12 mouse cellular contexts compared by ENCODE assay signal in the genomic region with DNA sequence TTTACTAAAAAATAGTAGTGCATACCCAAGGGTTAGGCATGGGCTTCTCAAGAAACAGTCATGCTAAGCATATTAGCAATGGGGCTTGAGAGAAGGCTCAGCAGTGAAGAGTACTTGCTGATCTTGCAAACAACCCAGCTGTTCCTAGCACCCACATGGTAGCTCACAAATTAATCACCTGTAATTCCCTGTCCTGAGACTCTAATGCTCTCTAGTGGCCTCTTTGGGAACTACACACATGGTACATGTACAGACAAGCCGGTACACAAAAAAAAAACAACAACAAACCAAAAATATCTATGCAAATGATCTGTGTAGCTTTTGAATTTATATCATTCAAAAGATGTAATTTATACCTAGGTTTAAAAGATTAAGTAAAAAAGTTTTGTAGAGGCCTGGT. TPM values are rescaled to one million over a fixed set of nuclear protein-coding genes. Genes with fewer than 3 reads are reported as not detected.
DNase-seq lines count a peak whose midpoint lies in the region; ATAC-seq and TF ChIP-seq lines count a peak whose summit lies in the region.
"Had no signal": no experiment of that assay in that cellular context is flagged by ENCODE, and none has a peak within 500 bp of the region (broad histone marks: within the 10 kb centered on the region; RNA-seq: fewer than 3 reads in every experiment).

No protein-coding gene starts in this region.

- intact Hi-C loops in gastrocnemius, adult 2 months (cut with DNase I), result no loop called here

- TF ChIP-seq POLR2A in lung, adult 2 months (IDR thresholded peaks at IDR 0.05; ENCODE audit: borderline replicate concordance, extremely low read depth, low read depth, low read length), result no peak
- no peak for TF ChIP-seq POLR2A in MEL (IDR thresholded peaks at IDR 0.05; ENCODE audit: control insufficient read depth in 1 of 2, insufficient read depth in 1 of 2, low read depth in 1 of 2, low read length in 2 of 2, poor library complexity in 1 of 2)

- H3K79me2 ChIP-seq in MEL (ENCODE audit: control insufficient read depth, insufficient read depth, low read length, poor library complexity), result no peaks in the 10 kb centered on the region

- H3K9me3 ChIP-seq in lung, embryonic 14.5 days (ENCODE audit: low read depth, low read length), result no peaks in the 10 kb centered on the region
- H3K9me3 ChIP-seq in MEL (replicated peaks; ENCODE audit: insufficient read depth, low read length), result no peaks in the 10 kb centered on the region
- no peaks in the 10 kb centered on the region for H3K9me3 ChIP-seq in forebrain, embryonic 12.5 days

- no peak for DNase-seq in gastrocnemius, adult 2 months
- DNase-seq in gastrocnemius, postnatal 25 days, result no peak
- peak; percentile 45 for DNase-seq in lung, embryonic 14.5 days
- no peak for DNase-seq in lung, adult 2 months
- peak; percentile 87 for DNase-seq in MEL (ENCODE audit: low read depth, low spot score)
- DNase-seq in cerebellum, adult 8-10 months, result no peak
- DNase-seq: kidney, adult 18-20 months had no signal

- no peaks in the 10 kb centered on the region for H3K36me3 ChIP-seq in lung, embryonic 14.5 days (ENCODE audit: insufficient read depth)
- H3K36me3 ChIP-seq in MEL (ENCODE audit: control insufficient read depth in 1 of 2, insufficient read depth in 2 of 2, low read length in 2 of 2), result peaks cover 0 to 28% of the 10 kb centered on the region in 2 experiments; a peak in 2 of 4 replicates
- no peaks in the 10 kb centered on the region for H3K36me3 ChIP-seq in forebrain, embryonic 12.5 days (replicated peaks)

- H3K27me3 ChIP-seq in lung, embryonic 14.5 days (ENCODE audit: insufficient read depth, low read length), result no peaks in the 10 kb centered on the region
- H3K27me3 ChIP-seq in MEL (ENCODE audit: control insufficient read depth in 1 of 2, insufficient read depth in 2 of 2, low read length in 2 of 2), result peaks cover 0 to 2% of the 10 kb centered on the region in 2 experiments; a peak in 2 of 4 replicates
- no peaks in the 10 kb centered on the region for H3K27me3 ChIP-seq in forebrain, embryonic 12.5 days

- no peak for ATAC-seq in lung, embryonic 14.5 days (ENCODE audit: insufficient read depth)
- peak; percentile 73; the same call in 1 of the 2 replicates for ATAC-seq in megakaryocyte progenitor cell, adult 5-6 weeks (replicated peaks; ENCODE audit: poor library complexity)
- no peak for ATAC-seq in forebrain, embryonic 12.5 days (ENCODE audit: low FRiP score)
- ATAC-seq: forebrain, embryonic 16.5 days had no signal

- no peak overlapping the region for H3K4me3 ChIP-seq in gastrocnemius, adult 2 months
- H3K4me3 ChIP-seq in lung, embryonic 14.5 days (ENCODE audit: low read depth, low read length), result no peak overlapping the region
- H3K4me3 ChIP-seq in lung, adult 2 months (replicated peaks; ENCODE audit: extremely low read depth, low read depth, low read length), result no peak overlapping the region
- H3K4me3 ChIP-seq in MEL (ENCODE audit: control insufficient read depth in 1 of 2, insufficient read depth in 1 of 2, low read depth in 2 of 2, low read length in 2 of 2), result no peak overlapping the region
- no peak overlapping the region for H3K4me3 ChIP-seq in forebrain, embryonic 12.5 days (replicated peaks)

- TF ChIP-seq RAD21 in MEL (IDR thresholded peaks at IDR 0.05; ENCODE audit: low read depth, low read length), result peak; percentile 99

- H3K4me1 ChIP-seq in lung, embryonic 14.5 days (ENCODE audit: insufficient read depth), result no peaks in the 10 kb centered on the region
- no peaks in the 10 kb centered on the region for H3K4me1 ChIP-seq in lung, adult 2 months (ENCODE audit: control insufficient read depth, insufficient read depth, low read length)
- H3K4me1 ChIP-seq in MEL (ENCODE audit: control insufficient read depth in 1 of 2, insufficient read depth in 2 of 2, low read length in 2 of 2), result peaks cover 14 to 30% of the 10 kb centered on the region in 2 experiments
- H3K4me1 ChIP-seq in forebrain, embryonic 12.5 days, result no peaks in the 10 kb centered on the region

- no peak overlapping the region for H3K4me2 ChIP-seq in lung, embryonic 14.5 days
- H3K4me2 ChIP-seq in forebrain, embryonic 12.5 days, result no peak overlapping the region

- 84% methylated on average over 1 of the region's 1 CpGs for WGBS in lung, embryonic 14.5 days
- WGBS in lung, adult 2 months, result 78% methylated on average over 1 of the region's 1 CpGs
- WGBS in forebrain, embryonic 12.5 days, result 82% methylated on average over 1 of the region's 1 CpGs

- no peak for TF ChIP-seq EP300 in MEL (IDR thresholded peaks at IDR 0.05; ENCODE audit: low read depth in 1 of 2, low read length in 2 of 2)

- H3K27ac ChIP-seq in gastrocnemius, adult 2 months, result no peak overlapping the region
- no peak overlapping the region for H3K27ac ChIP-seq in lung, embryonic 14.5 days (ENCODE audit: low read depth)
- no peak overlapping the region for H3K27ac ChIP-seq in MEL (ENCODE audit: control insufficient read depth, low read depth, low read length)
- H3K27ac ChIP-seq in forebrain, embryonic 12.5 days, result no peak overlapping the region

- peak; percentile 32 for TF ChIP-seq CTCF in gastrocnemius, adult 2 months (IDR thresholded peaks at IDR 0.05)
- TF ChIP-seq CTCF in lung, embryonic 14.5 days (IDR thresholded peaks at IDR 0.05; ENCODE audit: low read depth), result peak; percentile 60
- TF ChIP-seq CTCF in lung, adult 2 months (IDR thresholded peaks at IDR 0.05; ENCODE audit: insufficient read depth, low read length), result no peak
- peak; percentile 45 to 95 (median 89) for TF ChIP-seq CTCF in MEL (IDR thresholded peaks at IDR 0.05 in 2 of 3, conservative IDR thresholded peaks at IDR 0.05 in 1 of 3; ENCODE audit: control insufficient read depth in 1 of 3, insufficient read depth in 1 of 3, low read depth in 2 of 3, low read length in 3 of 3, poor library complexity in 1 of 3, severe bottlenecking in 1 of 3)

- H3K9ac ChIP-seq in lung, embryonic 14.5 days, result no peak overlapping the region
- no peak overlapping the region for H3K9ac ChIP-seq in MEL (ENCODE audit: control insufficient read depth, low read depth, low read length, poor library complexity, severe bottlenecking)
- no peak overlapping the region for H3K9ac ChIP-seq in forebrain, embryonic 12.5 days

TF ChIP-seq in MEL, 35 proteins besides CTCF, POLR2A, EP300 and RAD21 (continues in another document):
- TF ChIP-seq ELF1 (IDR thresholded peaks at IDR 0.05; ENCODE audit: low read depth, low read length) (no peak), ZKSCAN1 (IDR thresholded peaks at IDR 0.05; ENCODE audit: low read depth, low read length) (no peak), MXI1 (IDR thresholded peaks at IDR 0.05; ENCODE audit: low read depth, low read length) (peak; percentile 71), TBP (IDR thresholded peaks at IDR 0.05; ENCODE audit: low read depth, low read length) (0 out of 2 replicates have a peak, but pooled peaks have one; percentile 23), CHD1 (IDR thresholded peaks at IDR 0.05; ENCODE audit: low read depth, low read length) (no peak), ZC3H11A (IDR thresholded peaks at IDR 0.05; ENCODE audit: low read depth, low read length) (peak; percentile 87)

RNA-seq across cellular contexts. Expression of a gene that starts 7.9 kb away (rescaled TPM):
- total RNA-seq in gastrocnemius, adult 2 months (2021), result not detected
- not detected for total RNA-seq in gastrocnemius, postnatal 25 days (2021)
- not detected in 2 replicates for polyA plus RNA-seq in lung, embryonic 14.5 days (2014; fragmentation: Nextera tagmentation; extraction: Ambion mirVana)
- not detected in 2 replicates for polyA plus RNA-seq in lung, adult 2 months (2012; rRNA removed)
- total RNA-seq in MEL (2012; rRNA removed), result 44.7 and 45.7 TPM in 2 replicates
- 10 to 100 TPM in 1 of 2 experiments, not detected in 1; 34.5 TPM for polyA plus RNA-seq in MEL (2012; ENCODE audit: insufficient read depth in 1 of 2, insufficient read length in 2 of 2, low read depth in 1 of 2, low replicate concordance in 2 of 2, missing spikeins in 1 of 2)
- not detected in 2 replicates for total RNA-seq in megakaryocyte progenitor cell, adult 5-6 weeks (2015)
- total RNA-seq in megakaryocyte progenitor cell, adult 5-6 weeks (2017), result 0.71 TPM in 1 of 2 replicates, not detected in the other
- 0.09 TPM in 1 of 2 replicates, not detected in the other for polyA plus RNA-seq in forebrain, embryonic 12.5 days (2016; fragmentation: Nextera tagmentation; extraction: Ambion mirVana)
- polyA plus RNA-seq: forebrain, embryonic 16.5 days; heart, embryonic 14.5 days; lung, embryonic 16.5 days had no signal

RNA-seq across cellular contexts. Expression of a gene that starts 19.5 kb away (rescaled TPM):
- total RNA-seq in gastrocnemius, adult 2 months (2021), result not detected
- total RNA-seq in gastrocnemius, postnatal 25 days (2021), result not detected
- polyA plus RNA-seq in lung, embryonic 14.5 days (2014; fragmentation: Nextera tagmentation; extraction: Ambion mirVana), result 0.11 TPM in 1 of 2 replicates, not detected in the other
- not detected in 2 replicates for polyA plus RNA-seq in lung, adult 2 months (2012; rRNA removed)
- 0.19 and 0.62 TPM in 2 replicates for total RNA-seq in MEL (2012; rRNA removed)
- polyA plus RNA-seq in MEL (2012; ENCODE audit: insufficient read depth in 1 of 2, insufficient read length in 2 of 2, low read depth in 1 of 2, low replicate concordance in 2 of 2, missing spikeins in 1 of 2), result under 1 TPM in 1 of 2 experiments, not detected in 1; 0.10 TPM
- not detected in 2 replicates for total RNA-seq in megakaryocyte progenitor cell, adult 5-6 weeks (2015)
- not detected in 2 replicates for total RNA-seq in megakaryocyte progenitor cell, adult 5-6 weeks (2017)
- not detected in 2 replicates for polyA plus RNA-seq in forebrain, embryonic 12.5 days (2016; fragmentation: Nextera tagmentation; extraction: Ambion mirVana)
- polyA plus RNA-seq: forebrain, embryonic 16.5 days; heart, embryonic 14.5 days; lung, embryonic 16.5 days had no signal

RNA-seq across cellular contexts. Expression of a gene that starts 33.7 kb away (rescaled TPM):
- 1 to 10 TPM; 1.4 to 3.1 TPM for total RNA-seq in gastrocnemius, adult 2 months (2021)
- total RNA-seq in gastrocnemius, postnatal 25 days (2021), result 1 to 10 TPM in 1 of 2 experiments, under 1 TPM in 1; 0.35 to 1.1 TPM
- polyA plus RNA-seq in lung, embryonic 14.5 days (2014; fragmentation: Nextera tagmentation; extraction: Ambion mirVana), result not detected in 2 replicates
- polyA plus RNA-seq in lung, adult 2 months (2012; rRNA removed), result 0.13 TPM in 1 of 2 replicates, not detected in the other
- total RNA-seq in MEL (2012; rRNA removed), result not detected in 2 replicates
- not detected for polyA plus RNA-seq in MEL (2012; ENCODE audit: insufficient read depth in 1 of 2, insufficient read length in 2 of 2, low read depth in 1 of 2, low replicate concordance in 2 of 2, missing spikeins in 1 of 2)
- not detected in 2 replicates for total RNA-seq in megakaryocyte progenitor cell, adult 5-6 weeks (2015)
- not detected in 2 replicates for total RNA-seq in megakaryocyte progenitor cell, adult 5-6 weeks (2017)
- polyA plus RNA-seq in forebrain, embryonic 12.5 days (2016; fragmentation: Nextera tagmentation; extraction: Ambion mirVana), result not detected in 2 replicates
- polyA plus RNA-seq: lung, embryonic 16.5 days had no signal

RNA-seq across cellular contexts. Expression of a gene that starts 45.4 kb away (rescaled TPM):
- total RNA-seq in gastrocnemius, adult 2 months (2021), result not detected
- total RNA-seq in gastrocnemius, postnatal 25 days (2021), result not detected
- polyA plus RNA-seq in lung, embryonic 14.5 days (2014; fragmentation: Nextera tagmentation; extraction: Ambion mirVana), result 0.30 TPM in 1 of 2 replicates, not detected in the other
- polyA plus RNA-seq in lung, adult 2 months (2012; rRNA removed), result not detected in 2 replicates
- 19.8 and 22.0 TPM in 2 replicates for total RNA-seq in MEL (2012; rRNA removed)
- polyA plus RNA-seq in MEL (2012; ENCODE audit: insufficient read depth in 1 of 2, insufficient read length in 2 of 2, low read depth in 1 of 2, low replicate concordance in 2 of 2, missing spikeins in 1 of 2), result 10 to 100 TPM in 1 of 2 experiments, not detected in 1; 22.3 TPM
- not detected in 2 replicates for total RNA-seq in megakaryocyte progenitor cell, adult 5-6 weeks (2015)
- not detected in 2 replicates for total RNA-seq in megakaryocyte progenitor cell, adult 5-6 weeks (2017)
- polyA plus RNA-seq in forebrain, embryonic 12.5 days (2016; fragmentation: Nextera tagmentation; extraction: Ambion mirVana), result not detected in 2 replicates
- polyA plus RNA-seq: forebrain, embryonic 16.5 days; heart, embryonic 14.5 days; lung, embryonic 16.5 days had no signal

Comparison
In these comparisons a context has a peak if more than half of its experiments do, and no peak if none do; other contexts are left out.
1. DNase-seq: peak in lung, embryonic 14.5 days (single experiment) and MEL (single experiment); none in gastrocnemius, adult 2 months (single experiment), gastrocnemius, postnatal 25 days (single experiment), lung, adult 2 months (single experiment) and cerebellum, adult 8-10 months (single experiment).
2. RNA of a gene that starts 7.9 kb away (total RNA-seq): 44.7 to 45.7 TPM in MEL; 0.71 TPM in megakaryocyte progenitor cell, adult 5-6 weeks, not detected in gastrocnemius, adult 2 months and not detected in gastrocnemius, postnatal 25 days; every median in the first group is over 10 times any median in the second.